Mouse (Mus musculus) limb, embryonic 11.5 days (tissue): ENCODE measurements around the gene Ddit4l. TPM values are rescaled to one million over a fixed set of nuclear protein-coding genes. Genes with fewer than 3 reads are reported as not detected.

Source experiments
- microRNA-seq: library from miRNA; unstranded; fragments of <30 nt; microRNA quantifications from one replicate; pipeline ENCODE4, GENCODE M21; 2016
- polyA plus RNA-seq: library from polyadenylated mRNA; unstranded; fragments of >200 nt; fragmentation: Nextera tagmentation; extraction: Ambion mirVana; gene quantifications from 2 replicates; pipeline ENCODE4 v1.2.1, GENCODE M21; 2014

Ddit4l gene
- polyA plus RNA-seq, 1 experiment from 2014 or later = 8.0 TPM

Small RNA genes lying within 50 kb of the gene (microRNA-seq; reads per million reads assigned to microRNA genes)
- gene Gm22468 = not detected

Other genes starting within 250 kb of the Ddit4l start
- not detected in 2 replicates for gene Gm21962, start 49.9 kb downstream of the Ddit4l start, polyA plus RNA-seq
- gene H2afz, start 242.9 kb downstream of the Ddit4l start, polyA plus RNA-seq = 3,201 and 3,406 TPM in 2 replicates
- gene Dnajb14, start 246.1 kb downstream of the Ddit4l start, polyA plus RNA-seq = 10.4 and 12.7 TPM in 2 replicates